Mouse (Mus musculus): ENCODE data around the gene Ncoa5. TPM values are rescaled to one million over a fixed set of nuclear protein-coding genes. Genes with fewer than 3 reads are reported as not detected.

The Ncoa5 gene
- total and polyA plus RNA-seq, 3 experiments: 41.8 to 50.0 (median 45.7) TPM

DNA sequence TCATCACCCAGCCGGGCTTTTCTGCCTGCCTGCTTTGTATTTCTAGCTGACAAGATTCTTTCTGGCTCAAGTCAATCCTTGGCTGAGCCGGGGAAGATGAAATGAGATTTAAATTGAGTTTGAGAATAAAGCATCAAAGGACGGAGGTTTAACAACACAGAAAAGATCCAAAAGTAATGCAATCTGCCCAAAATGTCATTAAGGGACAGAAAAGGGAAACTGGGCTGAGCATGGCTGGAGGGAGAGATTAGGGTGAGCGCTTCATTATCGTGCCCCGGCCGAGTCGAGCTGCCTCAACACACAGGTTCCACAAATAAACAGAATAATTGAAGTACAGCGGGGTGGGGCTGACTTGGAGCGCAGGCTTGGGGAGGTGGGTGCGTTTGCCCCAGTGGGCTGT, 16.9 kb upstream of the Ncoa5 start:
- Histone ChIP-seq H3K27me3 (ENCODE audit: insufficient read depth, low read length) (peaks cover 14% of the 10 kb centered on the region), H3K4me3 (ENCODE audit: low read depth, low read length) (no peak overlapping the region), H3K4me1 (ENCODE audit: insufficient read depth, low read depth, low read length) (no peaks in the 10 kb centered on the region), H3K36me3 (replicated peaks) (no peaks in the 10 kb centered on the region), H3K9me3 (replicated peaks) (peaks cover 3% of the 10 kb centered on the region; the same call in 1 of the 2 replicates)
- DNase-seq (ENCODE audit: low spot score) (no peak), ATAC-seq (ENCODE audit: extremely low read depth, insufficient number of reproducible peaks, low FRiP score, poor library complexity, severe bottlenecking) (no peak)
- TF ChIP-seq POLR2AphosphoS5 (IDR thresholded peaks at IDR 0.05; ENCODE audit: insufficient replicate concordance, low read depth, low read length) (no peak), GATA1 (IDR thresholded peaks at IDR 0.05; ENCODE audit: borderline replicate concordance, low read length) (no peak), GATA2 (IDR thresholded peaks at IDR 0.05; ENCODE audit: borderline replicate concordance, low read depth, low read length) (no peak), CTCF (IDR thresholded peaks at IDR 0.05; ENCODE audit: low read depth, low read length) (no peak), TAL1 (conservative IDR thresholded peaks at IDR 0.05; ENCODE audit: low read depth, low read length) (no peak)

DNA sequence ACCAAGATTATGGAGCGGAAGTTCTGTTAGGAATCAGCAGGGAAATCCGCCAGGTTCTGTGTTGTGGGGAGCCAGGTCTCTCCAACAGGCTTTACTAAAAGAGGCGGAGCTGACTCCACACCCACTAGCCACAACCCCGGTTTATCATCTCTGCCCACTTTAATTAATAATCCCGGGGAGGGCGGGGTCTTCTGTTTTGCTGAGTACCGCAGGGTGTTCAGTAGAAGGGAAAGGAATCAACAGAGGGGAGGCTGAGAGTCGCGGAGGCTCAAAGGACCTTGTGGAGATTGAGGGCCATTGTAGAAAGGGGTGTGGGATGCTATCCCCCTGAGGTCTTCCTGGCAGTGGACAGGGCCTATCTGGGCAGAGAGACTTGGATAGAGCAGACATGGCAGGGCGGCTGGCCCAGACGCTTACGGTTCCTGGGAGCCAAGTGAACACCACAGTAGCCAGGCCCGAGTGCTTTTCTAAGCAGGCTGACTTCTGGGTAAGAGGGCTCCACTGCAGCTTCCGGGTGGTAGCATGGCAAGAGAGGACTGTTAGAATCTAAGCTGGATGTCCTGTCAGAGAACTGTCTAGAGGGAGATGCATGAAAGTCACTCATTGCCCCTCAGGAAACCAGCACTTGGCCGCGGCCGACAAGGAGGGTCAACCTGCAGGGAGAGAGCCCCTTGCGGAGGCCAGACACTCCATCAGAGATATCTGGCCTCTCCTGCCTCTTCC, 16.3 kb upstream of the Ncoa5 start:
- H3K36me3 ChIP-seq (replicated peaks): no peaks in the 10 kb centered on the region
- H3K27me3 ChIP-seq (ENCODE audit: insufficient read depth, low read length): peaks cover 14% of the 10 kb centered on the region
- H3K4me1 ChIP-seq (ENCODE audit: insufficient read depth, low read depth, low read length): no peaks in the 10 kb centered on the region
- no peak for ATAC-seq (ENCODE audit: extremely low read depth, insufficient number of reproducible peaks, low FRiP score, poor library complexity, severe bottlenecking)
- no peak overlapping the region for H3K4me3 ChIP-seq (ENCODE audit: low read depth, low read length)
- no peak for TF ChIP-seq TAL1 (conservative IDR thresholded peaks at IDR 0.05; ENCODE audit: low read depth, low read length)
- TF ChIP-seq GATA1 (IDR thresholded peaks at IDR 0.05; ENCODE audit: borderline replicate concordance, low read length): no peak
- TF ChIP-seq GATA2 (IDR thresholded peaks at IDR 0.05; ENCODE audit: borderline replicate concordance, low read depth, low read length): no peak
- TF ChIP-seq POLR2AphosphoS5 (IDR thresholded peaks at IDR 0.05; ENCODE audit: insufficient replicate concordance, low read depth, low read length): no peak
- no peak for TF ChIP-seq CTCF (IDR thresholded peaks at IDR 0.05; ENCODE audit: low read depth, low read length)
- no peak for DNase-seq (ENCODE audit: low spot score)
- H3K9me3 ChIP-seq (replicated peaks): peaks cover 3% of the 10 kb centered on the region; the same call in 1 of the 2 replicates

DNA sequence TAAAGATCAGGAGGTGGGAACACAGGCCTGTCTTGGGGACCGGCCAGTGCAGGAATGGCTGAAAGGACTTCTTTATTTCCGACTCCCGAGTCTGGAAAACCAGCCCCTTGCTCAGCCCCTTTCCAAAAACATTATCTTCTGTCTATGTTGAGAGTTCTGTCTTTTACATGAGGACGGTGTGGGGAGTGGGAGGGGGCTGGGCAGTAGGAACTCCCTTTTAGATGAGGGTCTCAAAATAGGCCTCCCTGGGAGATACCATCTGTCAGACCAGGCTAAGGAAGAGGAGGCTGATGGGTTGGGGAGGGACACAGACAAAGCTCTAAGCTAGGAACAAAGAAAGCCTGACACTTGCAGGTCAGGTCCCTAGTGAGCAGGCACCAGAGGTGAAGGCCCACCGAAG, 14.4 kb upstream of the Ncoa5 start:
- no peaks in the 10 kb centered on the region for H3K4me1 ChIP-seq (ENCODE audit: insufficient read depth, low read depth, low read length)
- peaks cover 2% of the 10 kb centered on the region; the same call in 1 of the 2 replicates for H3K9me3 ChIP-seq (replicated peaks)
- H3K4me3 ChIP-seq (ENCODE audit: low read depth, low read length): no peak overlapping the region
- H3K27me3 ChIP-seq (ENCODE audit: insufficient read depth, low read length): peaks cover 18% of the 10 kb centered on the region
- TF ChIP-seq GATA2 (IDR thresholded peaks at IDR 0.05; ENCODE audit: borderline replicate concordance, low read depth, low read length) (no peak), GATA1 (IDR thresholded peaks at IDR 0.05; ENCODE audit: borderline replicate concordance, low read length) (no peak), TAL1 (conservative IDR thresholded peaks at IDR 0.05; ENCODE audit: low read depth, low read length) (no peak)
- H3K36me3 ChIP-seq (replicated peaks): no peaks in the 10 kb centered on the region
- no peak for ATAC-seq (ENCODE audit: extremely low read depth, insufficient number of reproducible peaks, low FRiP score, poor library complexity, severe bottlenecking)
- no peak for DNase-seq (ENCODE audit: low spot score)

DNA sequence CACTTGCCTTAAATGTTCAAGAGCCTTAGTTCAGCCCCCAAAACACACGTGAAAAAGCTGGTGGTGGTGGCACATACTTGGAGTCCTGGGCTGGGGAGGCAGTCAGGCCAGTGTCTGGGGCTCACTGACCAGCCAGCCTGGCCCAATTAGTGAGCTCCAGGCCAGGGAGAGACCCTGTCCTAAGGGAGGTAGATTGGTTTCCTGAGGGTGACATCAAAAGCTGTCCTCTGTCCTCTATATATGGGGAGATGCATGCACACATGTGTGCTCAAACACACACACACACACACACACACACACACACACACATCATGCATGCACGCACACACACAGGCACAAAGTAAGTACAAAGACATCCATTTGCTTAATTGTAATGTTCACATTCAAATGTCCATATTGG, 9.1 kb upstream of the Ncoa5 start:
- Histone ChIP-seq H3K9me3 (replicated peaks) (no peaks in the 10 kb centered on the region), H3K36me3 (replicated peaks) (no peaks in the 10 kb centered on the region), H3K27me3 (ENCODE audit: insufficient read depth, low read length) (peaks cover 24% of the 10 kb centered on the region), H3K4me3 (ENCODE audit: low read depth, low read length) (no peak overlapping the region), H3K4me1 (ENCODE audit: insufficient read depth, low read depth, low read length) (no peaks in the 10 kb centered on the region)
- TF ChIP-seq CTCF (IDR thresholded peaks at IDR 0.05; ENCODE audit: low read depth, low read length): no peak
- no peak for TF ChIP-seq TAL1 (conservative IDR thresholded peaks at IDR 0.05; ENCODE audit: low read depth, low read length)
- TF ChIP-seq GATA1 (IDR thresholded peaks at IDR 0.05; ENCODE audit: borderline replicate concordance, low read length): no peak
- TF ChIP-seq GATA2 (IDR thresholded peaks at IDR 0.05; ENCODE audit: borderline replicate concordance, low read depth, low read length): no peak
- no peak for TF ChIP-seq POLR2AphosphoS5 (IDR thresholded peaks at IDR 0.05; ENCODE audit: insufficient replicate concordance, low read depth, low read length)
- no peak for ATAC-seq (ENCODE audit: extremely low read depth, insufficient number of reproducible peaks, low FRiP score, poor library complexity, severe bottlenecking)
- DNase-seq (ENCODE audit: low spot score): no peak

DNA sequence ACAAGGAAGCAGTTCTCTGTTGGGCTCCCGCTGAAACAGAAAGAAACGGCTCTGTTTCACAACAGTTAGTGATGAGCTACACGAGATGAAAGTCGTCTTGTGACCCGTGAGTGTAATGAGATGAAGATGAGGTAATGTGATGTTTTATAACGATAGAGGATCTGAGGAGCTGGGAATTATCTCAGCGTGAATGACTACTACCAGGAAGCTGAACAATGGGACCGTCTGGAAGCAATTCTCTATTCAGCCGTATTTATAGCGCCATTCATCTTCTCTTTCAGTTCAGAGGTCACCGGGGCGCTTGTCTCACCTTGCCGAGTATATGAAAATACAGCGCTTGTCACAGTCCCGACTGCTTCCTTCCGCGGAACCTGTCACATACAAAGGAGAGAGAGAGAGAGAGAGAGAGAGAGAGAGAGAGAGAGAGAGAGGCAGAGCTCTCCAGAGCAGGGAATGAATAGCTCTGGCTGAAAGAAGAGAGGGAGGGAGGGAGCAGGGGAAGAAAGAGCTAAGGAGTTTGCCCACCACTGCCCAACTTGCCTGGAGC, 8.5 kb upstream of the Ncoa5 start:
- peaks cover 28% of the 10 kb centered on the region for H3K27me3 ChIP-seq (ENCODE audit: insufficient read depth, low read length)

DNA sequence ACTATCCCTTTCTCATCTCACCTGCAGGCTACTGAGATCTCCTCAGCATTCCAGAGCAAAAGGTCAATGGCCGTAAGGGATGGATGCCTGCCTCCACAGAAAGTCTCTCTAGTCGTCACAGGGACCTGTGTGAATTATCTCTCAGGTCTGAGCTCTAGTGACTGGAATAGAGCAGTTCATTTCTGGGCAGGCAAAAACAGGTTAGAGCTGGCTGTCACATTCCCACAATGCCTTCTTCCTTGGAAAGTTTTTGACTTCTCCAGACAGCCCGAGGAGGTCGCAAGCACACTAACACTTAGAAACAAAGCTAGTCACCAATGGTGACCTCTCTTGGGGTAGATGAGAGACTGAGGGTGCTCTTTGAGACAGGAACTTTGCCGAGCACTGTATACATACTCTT, 7.5 kb upstream of the Ncoa5 start:
- ATAC-seq (ENCODE audit: extremely low read depth, insufficient number of reproducible peaks, low FRiP score, poor library complexity, severe bottlenecking) (no peak), DNase-seq (ENCODE audit: low spot score) (no peak)
- no peaks in the 10 kb centered on the region for H3K9me3 ChIP-seq (replicated peaks)
- no peaks in the 10 kb centered on the region for H3K36me3 ChIP-seq (replicated peaks)
- H3K4me3 ChIP-seq (ENCODE audit: low read depth, low read length): no peak overlapping the region
- H3K4me1 ChIP-seq (ENCODE audit: insufficient read depth, low read depth, low read length): 0 out of 2 replicates have a peak, but pooled peaks cover under 1% of the 10 kb centered on the region
- TF ChIP-seq GATA1 (IDR thresholded peaks at IDR 0.05; ENCODE audit: borderline replicate concordance, low read length) (no peak), GATA2 (IDR thresholded peaks at IDR 0.05; ENCODE audit: borderline replicate concordance, low read depth, low read length) (no peak), TAL1 (conservative IDR thresholded peaks at IDR 0.05; ENCODE audit: low read depth, low read length) (no peak), POLR2AphosphoS5 (IDR thresholded peaks at IDR 0.05; ENCODE audit: insufficient replicate concordance, low read depth, low read length) (no peak), CTCF (IDR thresholded peaks at IDR 0.05; ENCODE audit: low read depth, low read length) (no peak)
- H3K27me3 ChIP-seq (ENCODE audit: insufficient read depth, low read length): peaks cover 30% of the 10 kb centered on the region

More for the DNA sequence above, 8.5 kb upstream of the Ncoa5 start:
- H3K4me1 ChIP-seq (ENCODE audit: insufficient read depth, low read depth, low read length): no peaks in the 10 kb centered on the region
- H3K9me3 ChIP-seq (replicated peaks): no peaks in the 10 kb centered on the region
- ATAC-seq (ENCODE audit: extremely low read depth, insufficient number of reproducible peaks, low FRiP score, poor library complexity, severe bottlenecking) (no peak), DNase-seq (ENCODE audit: low spot score) (no peak)
- TF ChIP-seq GATA2 (IDR thresholded peaks at IDR 0.05; ENCODE audit: borderline replicate concordance, low read depth, low read length): no peak
- TF ChIP-seq GATA1 (IDR thresholded peaks at IDR 0.05; ENCODE audit: borderline replicate concordance, low read length): no peak
- TF ChIP-seq POLR2AphosphoS5 (IDR thresholded peaks at IDR 0.05; ENCODE audit: insufficient replicate concordance, low read depth, low read length): no peak
- no peak for TF ChIP-seq CTCF (IDR thresholded peaks at IDR 0.05; ENCODE audit: low read depth, low read length)
- no peak for TF ChIP-seq TAL1 (conservative IDR thresholded peaks at IDR 0.05; ENCODE audit: low read depth, low read length)
- no peak overlapping the region for H3K4me3 ChIP-seq (ENCODE audit: low read depth, low read length)
- no peaks in the 10 kb centered on the region for H3K36me3 ChIP-seq (replicated peaks)

Data from G1E (cell line).